Mouse (Mus musculus): ENCODE data around the gene Atn1.

Gene Atn1

DNA sequence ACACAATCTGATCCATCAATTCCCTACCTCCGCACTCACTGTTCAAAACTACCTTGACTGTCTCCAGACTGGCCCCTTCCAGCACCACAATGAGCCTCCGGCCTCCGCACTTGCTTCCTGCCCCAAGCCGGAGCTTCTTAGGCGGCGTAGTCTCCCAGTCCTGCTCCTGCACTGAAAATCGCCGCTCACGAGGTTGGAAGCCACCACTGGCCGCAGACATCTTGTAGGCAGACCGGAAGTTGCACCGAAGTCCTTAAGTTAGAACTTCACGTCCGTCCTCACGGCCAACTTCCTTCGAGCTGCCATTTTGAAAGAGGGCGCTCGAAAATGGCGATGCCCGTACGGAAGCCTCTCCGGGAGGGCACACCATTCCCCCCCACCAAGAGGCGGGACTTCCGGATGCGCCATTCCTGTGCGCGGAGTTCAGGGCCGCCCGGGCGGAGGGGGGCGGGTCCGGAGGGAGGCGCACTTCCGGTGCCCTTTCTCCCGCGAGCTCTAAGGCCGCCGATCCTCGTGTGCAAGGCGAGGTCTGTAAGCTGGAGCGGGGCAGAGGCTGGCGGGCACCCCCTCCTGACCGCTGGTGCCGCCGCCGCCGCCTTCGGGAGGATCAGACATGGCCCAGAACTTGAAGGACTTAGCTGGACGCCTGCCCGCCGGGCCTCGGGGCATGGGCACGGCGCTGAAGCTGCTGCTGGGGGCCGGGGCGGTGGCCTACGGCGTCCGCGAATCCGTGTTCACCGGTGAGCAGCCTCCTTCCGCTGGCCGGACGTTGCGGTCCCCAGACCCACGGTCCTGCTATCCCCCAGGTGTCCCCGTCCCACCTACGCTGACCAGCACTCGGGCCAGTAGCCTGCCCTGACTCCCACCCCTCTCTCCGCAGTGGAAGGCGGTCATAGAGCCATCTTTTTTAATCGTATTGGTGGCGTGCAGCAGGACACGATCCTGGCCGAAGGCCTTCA is 44.2 kb downstream of the Atn1 start, which contains the start of the genes Emg1 and Phb2:
Gene Emg1 (minus strand): TSS at position 355 of the 959 bp plus-strand sequence.
Gene Phb2 (plus strand): TSS at position 513 of the 959 bp plus-strand sequence.
- DNase-seq (ENCODE audit: low spot score in 2 of 2), result peak; percentile 98

DNA sequence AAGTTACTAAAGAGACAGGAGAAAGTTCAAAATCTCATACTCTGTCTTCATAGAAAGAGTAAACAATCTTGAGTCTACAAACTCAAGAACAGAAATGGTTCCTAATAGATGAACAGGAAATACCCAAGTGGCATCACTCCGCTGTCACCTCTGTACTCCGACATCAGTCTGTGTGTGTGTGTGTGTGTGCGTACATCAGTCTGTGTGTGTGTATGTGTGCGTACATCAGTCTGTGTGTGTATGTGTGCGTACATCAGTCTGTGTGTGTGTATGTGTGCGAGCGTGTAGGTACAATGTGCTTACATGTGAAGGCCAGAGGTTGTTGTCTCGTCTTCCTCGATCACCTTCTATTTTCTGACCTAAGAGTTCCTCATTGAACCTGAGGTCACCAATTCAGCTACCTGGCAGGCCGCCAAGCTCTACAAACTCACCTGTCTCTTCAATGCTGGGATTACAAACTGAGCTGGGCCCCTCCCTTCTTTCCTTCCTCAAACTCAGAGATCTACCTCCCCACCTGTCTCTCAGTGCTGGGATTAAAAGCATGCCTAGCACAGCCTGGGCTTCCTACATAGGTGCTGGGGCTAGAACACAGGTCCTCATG is 47.9 kb downstream of the Atn1 start:
- DNase-seq (ENCODE audit: low spot score in 2 of 2), result no peak

DNA sequence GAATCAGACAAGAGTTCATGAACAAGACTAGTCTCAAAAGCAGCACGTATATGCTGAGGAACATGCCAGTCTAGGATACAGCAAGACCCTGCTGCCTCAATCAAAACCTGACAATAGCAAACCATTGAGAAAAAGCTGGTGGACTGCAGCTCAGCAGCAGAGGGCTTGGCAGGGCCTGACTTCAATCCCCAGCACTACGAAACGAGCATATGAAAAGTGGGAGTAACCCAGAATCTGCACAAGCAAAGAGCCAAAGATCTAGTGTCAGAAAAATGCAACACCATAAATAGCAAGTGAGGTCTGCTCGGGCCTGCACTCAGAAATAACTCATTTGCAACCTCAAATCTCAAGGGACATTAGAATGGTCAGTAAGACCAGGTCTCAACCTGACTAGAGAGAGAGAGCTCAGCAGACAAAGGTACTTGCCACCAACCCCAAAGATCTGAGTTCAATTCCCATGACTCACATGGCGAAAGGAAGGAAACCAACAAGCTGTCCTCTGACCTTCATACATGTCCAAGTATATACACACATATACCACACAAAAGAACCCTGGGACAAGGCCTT is 50.2 kb downstream of the Atn1 start:
- no peak for DNase-seq (ENCODE audit: low spot score in 2 of 2)

DNA sequence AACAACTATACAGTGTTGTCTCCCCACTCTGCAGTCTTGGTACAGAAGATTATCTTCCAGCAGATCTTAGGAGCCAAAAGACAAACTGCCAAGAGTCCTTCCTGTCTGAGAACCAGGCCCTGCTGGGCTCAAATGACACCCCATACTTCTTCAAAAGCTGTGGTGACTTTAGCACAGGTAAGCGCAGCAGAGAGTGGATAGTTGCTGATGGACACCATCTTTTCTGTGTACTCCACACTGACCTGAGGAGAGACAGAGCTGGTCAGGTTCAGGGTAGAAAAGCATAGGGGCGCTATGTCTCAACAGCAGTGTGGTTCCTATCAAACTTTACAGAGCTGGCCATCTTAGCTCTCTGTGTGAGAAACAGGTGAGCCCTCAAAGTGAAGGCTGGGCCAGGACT is 51.9 kb downstream of the Atn1 start:
- DNase-seq (ENCODE audit: low spot score in 2 of 2), result no peak

DNA sequence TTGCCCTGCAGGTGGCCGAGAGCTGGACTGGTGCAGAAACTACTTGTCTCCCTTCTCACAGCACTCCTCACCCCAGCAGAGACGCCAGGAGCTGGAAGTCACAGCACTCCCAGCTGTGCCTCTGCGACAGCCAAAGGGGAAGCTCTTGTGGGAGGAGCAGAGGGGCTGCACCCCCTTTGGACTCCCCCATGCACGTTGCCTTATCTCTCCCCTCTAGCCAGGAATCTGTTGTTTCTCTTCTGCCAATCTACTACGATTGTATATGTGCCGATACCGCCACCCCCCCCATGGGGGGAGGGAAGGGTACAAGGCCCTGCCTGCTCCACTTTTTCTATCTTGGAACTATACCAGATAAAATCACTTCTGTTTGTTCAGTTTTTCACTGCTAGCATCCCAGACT is 52.5 kb downstream of the Atn1 start:
- no peak for DNase-seq (ENCODE audit: low spot score in 2 of 2)

DNA sequence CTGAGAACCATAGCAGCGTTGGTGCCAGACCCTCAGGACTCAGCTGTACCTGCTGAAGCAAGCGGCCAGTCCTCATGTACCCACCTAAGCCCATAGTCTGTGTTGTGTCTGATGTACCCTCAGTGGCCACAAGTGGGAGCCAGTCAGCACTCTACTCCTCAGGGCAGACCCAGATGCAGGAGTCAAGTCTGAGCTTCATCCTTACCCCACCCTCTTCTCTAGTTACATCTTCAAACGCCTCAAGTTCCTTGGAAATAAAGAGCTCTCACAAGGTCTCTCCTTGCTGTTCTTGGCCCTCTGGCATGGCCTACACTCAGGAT is 53.6 kb downstream of the Atn1 start:
- peak; percentile 74 to 78 for DNase-seq (ENCODE audit: low spot score in 2 of 2)

DNA sequence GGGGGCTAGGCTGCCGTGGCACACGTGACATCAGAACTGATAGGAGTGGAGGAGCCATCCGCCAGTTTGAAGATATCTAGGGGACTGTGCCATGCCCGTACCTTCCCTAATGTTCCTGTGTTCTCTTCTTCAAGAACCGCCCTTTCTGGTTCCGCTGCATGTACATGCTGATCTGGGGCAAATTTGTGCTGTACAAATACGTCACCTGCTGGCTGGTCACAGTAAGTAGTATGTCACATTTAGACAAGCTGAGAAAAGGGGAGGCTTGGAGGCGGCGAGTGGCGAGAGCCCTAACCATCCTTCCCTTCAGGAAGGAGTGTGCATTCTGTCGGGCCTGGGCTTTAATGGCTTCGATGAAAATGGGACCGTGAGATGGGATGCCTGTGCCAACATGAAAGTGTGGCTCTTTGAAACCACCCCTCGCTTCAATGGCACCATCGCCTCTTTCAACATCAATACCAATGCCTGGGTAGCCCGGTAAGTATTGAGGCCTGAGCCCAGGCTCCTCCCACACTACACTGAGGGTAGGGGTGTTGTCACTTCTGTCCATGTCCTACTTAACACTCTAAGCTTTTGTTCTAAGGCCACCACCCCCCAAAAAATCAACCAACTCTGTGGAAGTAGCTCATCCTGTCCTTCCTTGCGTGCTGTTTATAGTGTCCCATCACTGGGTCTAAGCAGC is 54.1 kb downstream of the Atn1 start:
- no peak for DNase-seq (ENCODE audit: low spot score in 2 of 2)

DNA sequence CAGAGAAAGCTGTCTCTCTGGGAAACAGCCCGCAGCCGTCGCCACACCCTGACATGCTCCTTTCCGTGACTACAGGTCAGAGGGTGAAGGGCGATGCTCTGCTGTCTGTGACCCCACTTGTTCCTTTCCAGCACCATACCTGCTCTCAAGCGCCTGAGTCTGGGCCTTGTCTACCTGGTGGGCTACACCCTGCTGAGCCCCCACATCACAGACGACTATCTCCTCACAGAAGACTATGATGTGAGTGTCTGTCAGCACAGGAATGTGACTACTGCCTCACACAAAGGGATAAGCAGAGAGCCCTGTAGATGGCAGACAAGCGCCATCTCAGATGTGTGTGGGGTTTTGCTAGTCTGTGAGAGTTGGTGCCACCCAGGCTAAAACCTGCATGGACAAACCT is 55.0 kb downstream of the Atn1 start:
- DNase-seq (ENCODE audit: low spot score in 2 of 2), result peak in 1 of 2 experiments; percentile 23

DNA sequence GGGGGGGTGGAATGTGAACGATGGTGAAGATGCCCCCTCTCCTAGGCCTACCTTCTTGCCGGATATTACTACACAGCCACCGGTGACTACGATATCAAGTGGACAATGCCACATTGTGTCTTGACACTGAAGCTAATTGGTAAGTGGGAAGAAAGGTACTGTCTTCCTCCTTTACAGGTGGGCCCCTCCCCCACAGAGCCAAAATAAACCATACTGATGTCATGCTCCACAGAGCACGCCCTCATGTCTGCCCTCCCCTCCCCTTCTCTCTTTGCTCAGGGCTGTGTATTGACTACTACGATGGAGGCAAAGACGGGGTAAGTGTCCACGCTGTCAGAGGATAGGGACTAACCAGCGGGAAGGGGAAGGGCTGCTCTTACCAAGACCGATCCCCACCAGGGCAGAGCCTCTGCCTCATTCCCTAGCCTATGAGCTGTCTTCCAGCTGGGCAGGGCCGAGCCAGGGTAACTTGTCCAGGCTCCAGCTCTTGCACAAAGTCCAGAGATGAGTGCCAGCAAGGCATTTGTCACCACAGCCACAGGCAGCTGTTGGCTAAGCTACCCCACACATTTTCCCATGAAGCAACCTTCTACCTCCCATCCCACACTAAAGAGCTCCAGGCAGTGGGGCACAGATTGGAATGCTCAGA is 56.2 kb downstream of the Atn1 start:
- DNase-seq (ENCODE audit: low spot score in 2 of 2), result peak; percentile 47 to 67

DNA sequence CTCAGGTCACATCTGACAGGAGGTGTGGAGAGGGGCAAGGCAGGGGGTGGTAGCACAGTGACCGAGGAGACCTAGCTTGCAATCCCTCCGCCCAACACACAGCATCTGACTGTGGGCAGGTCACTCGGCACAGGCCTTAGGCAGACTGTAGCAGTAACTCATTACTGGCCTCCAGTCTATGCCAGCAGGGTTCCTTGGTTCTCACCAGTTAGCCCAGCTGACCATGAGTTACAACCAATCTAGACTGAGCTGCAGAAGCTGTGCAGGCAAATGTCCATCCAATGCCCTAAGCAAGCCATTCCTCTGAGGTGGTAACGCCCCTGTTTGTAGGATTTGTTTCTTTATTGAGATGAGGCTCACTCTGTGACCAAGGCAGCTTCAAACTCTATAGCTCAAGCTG is 57.0 kb downstream of the Atn1 start:
- DNase-seq (ENCODE audit: low spot score in 2 of 2), result no peak

DNA sequence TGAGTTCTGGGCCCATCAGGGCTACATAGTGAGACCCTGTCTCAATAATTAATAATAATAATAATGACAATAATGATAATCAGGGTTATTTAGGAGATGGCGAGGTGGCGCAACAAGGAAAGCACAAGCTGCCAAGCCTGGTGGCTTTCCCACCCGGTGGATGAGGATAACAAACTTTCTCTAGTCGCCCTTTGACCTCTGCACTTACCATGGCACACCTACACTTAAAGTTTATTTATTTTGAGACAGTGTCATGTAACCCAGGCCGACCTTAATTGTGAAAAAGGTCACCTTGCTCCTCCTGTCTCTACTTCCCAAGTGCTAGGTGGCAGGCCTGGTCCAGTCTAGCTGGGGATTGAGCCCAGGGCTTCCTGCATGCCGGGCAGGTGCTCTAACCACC is 57.6 kb downstream of the Atn1 start:
- DNase-seq (ENCODE audit: low spot score in 2 of 2), result no peak

DNA sequence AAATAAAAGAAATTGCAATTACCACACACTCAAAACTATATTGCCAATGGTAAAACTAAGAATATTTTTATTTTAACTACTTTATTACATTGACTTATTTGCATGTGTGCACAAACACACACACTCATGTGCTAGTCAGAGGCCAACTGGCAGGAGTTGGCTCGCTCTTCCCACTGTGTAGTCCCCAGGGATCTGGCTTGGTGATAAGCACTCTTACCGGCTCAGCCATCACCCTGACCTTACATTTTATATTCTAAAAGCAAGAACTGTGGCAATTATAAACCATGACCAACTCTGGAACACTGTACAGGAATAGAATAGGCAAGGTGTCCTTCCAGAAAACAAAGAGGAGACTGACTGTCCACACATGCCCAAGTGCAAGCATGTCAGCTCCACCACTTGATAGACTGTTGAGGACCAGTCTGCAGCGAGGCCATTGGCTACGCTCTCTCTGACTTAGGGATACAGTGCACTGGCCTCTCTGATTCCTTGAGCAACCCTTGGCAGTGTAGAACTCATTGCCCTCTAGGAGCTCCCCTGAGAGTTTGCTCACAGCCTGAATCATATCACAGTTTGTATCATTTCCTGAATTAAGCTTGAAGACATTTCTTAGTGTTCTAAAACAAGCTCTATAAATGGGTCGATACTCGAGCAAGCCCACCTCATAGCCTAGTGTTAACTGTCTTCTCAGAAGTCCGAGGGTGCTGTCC is 59.7 kb downstream of the Atn1 start:
- no peak for DNase-seq (ENCODE audit: low spot score in 2 of 2)

DNA sequence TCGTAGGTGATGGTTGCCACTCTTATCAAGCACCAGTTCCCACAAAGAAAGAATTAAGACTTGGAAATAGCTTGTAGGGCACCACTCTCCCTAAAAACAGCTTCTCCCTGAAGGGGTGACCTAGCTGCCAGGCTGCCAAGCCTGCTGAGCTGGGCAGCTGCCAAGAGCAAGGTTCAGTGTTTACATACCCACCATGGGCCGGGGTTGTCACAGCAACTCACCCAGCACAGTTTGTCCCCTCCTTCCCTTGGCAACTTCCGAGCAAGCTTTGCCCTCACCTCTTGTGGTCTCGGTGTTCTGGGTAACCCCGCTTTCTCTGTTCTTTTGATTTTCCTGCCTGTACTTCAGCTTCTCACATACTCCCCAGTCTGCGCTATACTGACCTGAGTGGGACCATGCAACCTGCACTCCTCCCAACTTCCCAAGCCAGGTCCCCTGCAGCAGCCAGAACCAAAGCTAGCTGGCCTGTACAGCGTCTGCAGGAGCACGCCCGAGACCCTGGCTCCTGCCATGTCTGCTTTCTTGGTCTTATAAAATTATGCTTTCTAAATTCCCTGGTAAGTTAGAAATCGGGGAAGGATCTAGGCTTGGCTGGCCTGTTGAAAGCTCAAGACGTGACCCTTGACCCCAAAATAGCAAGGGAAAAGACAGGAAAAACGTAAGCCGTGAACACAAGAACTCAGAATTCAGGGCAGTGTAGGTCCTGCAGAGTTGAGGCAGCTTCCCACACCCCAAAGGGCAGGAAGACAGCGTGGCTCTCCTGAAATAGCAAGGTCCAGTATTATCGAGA is 62.0 kb downstream of the Atn1 start:
- DNase-seq (ENCODE audit: low spot score in 2 of 2), result peak; percentile 46 to 55

DNA sequence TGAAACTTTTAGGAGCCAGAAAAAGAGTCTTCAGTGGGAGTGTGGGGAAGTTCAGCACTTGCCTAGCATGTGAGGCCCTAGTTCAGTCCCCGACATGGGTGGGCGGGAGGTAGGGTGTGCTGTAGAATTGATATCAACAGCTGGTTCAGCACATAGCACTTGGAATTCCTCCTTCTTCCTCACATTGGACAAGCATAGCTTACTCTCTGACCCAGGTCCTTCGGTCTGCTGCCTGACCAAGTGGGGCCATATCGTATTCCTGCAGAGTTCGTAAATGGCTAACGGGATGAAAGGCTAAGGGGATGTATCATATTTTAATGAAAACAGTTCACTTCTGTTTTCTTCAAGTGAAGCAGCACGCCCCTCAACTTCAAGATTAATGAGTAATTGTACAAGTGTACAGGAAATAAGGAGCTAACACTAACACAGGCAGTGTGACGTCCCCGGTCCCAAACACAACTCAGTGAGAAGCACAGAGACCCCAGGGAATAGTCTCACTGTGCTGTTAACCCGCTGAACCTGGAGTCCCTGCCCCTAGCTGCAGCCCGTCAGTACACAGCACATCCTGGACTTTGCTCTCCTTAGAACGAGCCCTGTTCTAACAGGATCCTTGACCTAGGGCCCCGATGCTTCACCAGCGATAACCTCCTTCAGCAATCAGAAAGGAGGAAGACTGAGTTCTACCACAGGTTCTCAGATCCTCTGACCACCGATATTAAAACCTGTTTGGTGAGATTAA is 62.9 kb downstream of the Atn1 start:
- DNase-seq (ENCODE audit: low spot score in 2 of 2), result no peak
